ENCODE assay signal across 9 mouse cellular contexts in genomic region chr12:26533641-26534151, GRCm38 (mm10).
DNase-seq lines count a peak whose midpoint lies in the region; ATAC-seq lines count a peak whose summit lies in the region.
"Had no signal": no experiment of that assay in that cellular context is flagged by ENCODE, and none has a peak within 500 bp of the region (broad histone marks: within the 10 kb centered on the region; RNA-seq: fewer than 3 reads in every experiment).

No protein-coding gene starts in this region.

- H3K9ac ChIP-seq in embryonic facial prominence, embryonic 14.5 days (ENCODE audit: low read depth, low read length) = no peak overlapping the region
- peak overlapping the region; percentile 42; the same call in 1 of the 2 replicates for H3K9ac ChIP-seq in hindbrain, embryonic 16.5 days (ENCODE audit: low read depth, low read length)
- H3K9ac ChIP-seq in neural tube, embryonic 11.5 days (ENCODE audit: low read length) = peak overlapping the region; percentile 9; the same call in 1 of the 2 replicates

- no peaks in the 10 kb centered on the region for H3K36me3 ChIP-seq in embryonic facial prominence, embryonic 14.5 days (ENCODE audit: control insufficient read depth, insufficient read depth, low read length)
- no peaks in the 10 kb centered on the region for H3K36me3 ChIP-seq in hindbrain, embryonic 16.5 days (ENCODE audit: control insufficient read depth, insufficient read depth, low read length)
- H3K36me3 ChIP-seq in neural tube, embryonic 11.5 days (ENCODE audit: control insufficient read depth, insufficient read depth, low read length) = no peaks in the 10 kb centered on the region

- H3K4me2 ChIP-seq in embryonic facial prominence, embryonic 14.5 days (ENCODE audit: low read depth, low read length) = peak overlapping the region; percentile 49
- peak overlapping the region; percentile 26 for H3K4me2 ChIP-seq in hindbrain, embryonic 16.5 days (ENCODE audit: low read length)
- peak overlapping the region; percentile 26; the same call in 1 of the 2 replicates for H3K4me2 ChIP-seq in neural tube, embryonic 11.5 days (ENCODE audit: low read depth)

- 27% methylated on average over 9 of the region's 9 CpGs for WGBS in embryonic facial prominence, embryonic 14.5 days
- 13% methylated on average over 9 of the region's 9 CpGs for WGBS in hindbrain, embryonic 16.5 days
- 17% methylated on average over 9 of the region's 9 CpGs for WGBS in neural tube, embryonic 11.5 days

- H3K4me1 ChIP-seq in embryonic facial prominence, embryonic 14.5 days (ENCODE audit: control insufficient read depth, insufficient read depth, low read length) = peaks cover 7% of the 10 kb centered on the region
- H3K4me1 ChIP-seq in hindbrain, embryonic 16.5 days (ENCODE audit: control insufficient read depth, insufficient read depth, low read depth, low read length) = peaks cover 15% of the 10 kb centered on the region
- H3K4me1 ChIP-seq in neural tube, embryonic 11.5 days (ENCODE audit: control insufficient read depth, insufficient read depth, low read length) = peaks cover 13% of the 10 kb centered on the region; the same call in 1 of the 2 replicates

- 0 out of 2 replicates have a peak overlapping the region, but pooled peaks have one; percentile 6 for H3K27ac ChIP-seq in embryonic facial prominence, embryonic 14.5 days (replicated peaks; ENCODE audit: low read depth, low read length)
- H3K27ac ChIP-seq in hindbrain, embryonic 16.5 days (ENCODE audit: low read depth, low read length) = peak overlapping the region; percentile 68
- peak overlapping the region; percentile 93 for H3K27ac ChIP-seq in neural tube, embryonic 11.5 days (ENCODE audit: low read depth, low read length)
- H3K27ac ChIP-seq: heart, adult 2 months had no signal

- DNase-seq in cerebellum, postnatal 10 days = peak; percentile 27 to 32
- no peak for DNase-seq in cerebellum, postnatal 36 days
- no peak for DNase-seq in embryonic facial prominence, embryonic 14.5 days (ENCODE audit: low spot score)
- DNase-seq in neural tube, embryonic 11.5 days (ENCODE audit: low spot score) = peak; percentile 84
- no peak for DNase-seq in layer of hippocampus, postnatal 14 days (ENCODE audit: low spot score in 2 of 2)
- DNase-seq in T-cell, adult 2 months (ENCODE audit: low spot score) = no peak

- no peaks in the 10 kb centered on the region for H3K9me3 ChIP-seq in embryonic facial prominence, embryonic 14.5 days (ENCODE audit: control insufficient read depth, low read length)
- no peaks in the 10 kb centered on the region for H3K9me3 ChIP-seq in hindbrain, embryonic 16.5 days (ENCODE audit: control insufficient read depth, low read length)
- no peaks in the 10 kb centered on the region for H3K9me3 ChIP-seq in neural tube, embryonic 11.5 days (ENCODE audit: control insufficient read depth, low read length)

- ATAC-seq in embryonic facial prominence, embryonic 14.5 days (ENCODE audit: low read depth) = no peak
- ATAC-seq in hindbrain, embryonic 16.5 days = peak; percentile 37
- ATAC-seq in neural tube, embryonic 11.5 days (ENCODE audit: insufficient read depth, low FRiP score, low TSS enrichment) = peak; percentile 80
- ATAC-seq in megakaryocyte progenitor cell, adult 5-6 weeks (replicated peaks; ENCODE audit: poor library complexity) = no peak

- no peaks in the 10 kb centered on the region for H3K27me3 ChIP-seq in embryonic facial prominence, embryonic 14.5 days (replicated peaks; ENCODE audit: control insufficient read depth, insufficient read depth, low read length)
- H3K27me3 ChIP-seq in hindbrain, embryonic 16.5 days (replicated peaks; ENCODE audit: control insufficient read depth, insufficient read depth, low read length) = no peaks in the 10 kb centered on the region
- no peaks in the 10 kb centered on the region for H3K27me3 ChIP-seq in neural tube, embryonic 11.5 days (ENCODE audit: control insufficient read depth, insufficient read depth, low read length)

- no peak overlapping the region for H3K4me3 ChIP-seq in embryonic facial prominence, embryonic 14.5 days (ENCODE audit: low read depth, low read length)
- no peak overlapping the region for H3K4me3 ChIP-seq in hindbrain, embryonic 16.5 days (ENCODE audit: low read length)
- H3K4me3 ChIP-seq in neural tube, embryonic 11.5 days (ENCODE audit: low read depth, low read length) = no peak overlapping the region
- H3K4me3 ChIP-seq: heart, adult 2 months had no signal

Comparison
In these comparisons a context has a peak if more than half of its experiments do, and no peak if none do; other contexts are left out.
1. DNase-seq: peak in cerebellum, postnatal 10 days (2 of 2) and neural tube, embryonic 11.5 days (single experiment); none in cerebellum, postnatal 36 days (0 of 2), embryonic facial prominence, embryonic 14.5 days (single experiment), layer of hippocampus, postnatal 14 days (0 of 2) and T-cell, adult 2 months (single experiment).
2. ATAC-seq: peak in hindbrain, embryonic 16.5 days (single experiment) and neural tube, embryonic 11.5 days (single experiment); none in embryonic facial prominence, embryonic 14.5 days (single experiment) and megakaryocyte progenitor cell, adult 5-6 weeks (single experiment).
3. H3K27ac ChIP-seq: peak in every context shown above with its lines; median percentile 93 in neural tube, embryonic 11.5 days; 68 in hindbrain, embryonic 16.5 days; 6 in embryonic facial prominence, embryonic 14.5 days.
4. Peak in every context shown above with its lines, with median percentiles within 50 percentile points of each other: H3K4me2 ChIP-seq.